Mouse (Mus musculus) CH12.LX (cell line): Measurements from ENCODE around the gene Omg.

Experiments
- CHD2 ChIP-seq: IDR thresholded peaks from 2 replicates; pipeline ENCODE4 v1.6.1; 2011; ENCODE audit warnings: low read length, improper control_type of control experiment
- CTCF ChIP-seq, 2 experiments: IDR thresholded peaks in 1 of 2; conservative IDR thresholded peaks in 1 of 2; 2 replicates each; pipeline ENCODE4 v1.5.1; 2011 to 2012; ENCODE audit warnings: low read depth in 2 of 2, low read length in 2 of 2, improper control_type of control experiment in 1 of 2, inconsistent platforms in 1 of 2, mild to moderate bottlenecking in 1 of 2, moderate library complexity in 1 of 2
- HCFC1 ChIP-seq: IDR thresholded peaks from 2 replicates; pipeline ENCODE4 v1.6.1; 2012; ENCODE audit warnings: low read depth, mild to moderate bottlenecking, inconsistent platforms, low read length, improper control_type of control experiment
- MAX ChIP-seq: IDR thresholded peaks from 2 replicates; pipeline ENCODE4 v1.6.1; 2011; ENCODE audit warnings: low read length, improper control_type of control experiment
- POLR2A ChIP-seq: IDR thresholded peaks from 2 replicates; pipeline ENCODE4 v1.6.1; 2011; ENCODE audit warnings: low read depth, mild to moderate bottlenecking, improper control_type of control experiment, low read length
- USF1 ChIP-seq: IDR thresholded peaks from 2 replicates; pipeline ENCODE4 v1.6.1; 2014; ENCODE audit warnings: low read depth, mild to moderate bottlenecking, inconsistent platforms, low read length, improper control_type of control experiment
- ZC3H11A ChIP-seq: IDR thresholded peaks from 2 replicates; pipeline ENCODE4 v1.6.1; 2012; ENCODE audit warnings: low read depth, mild to moderate bottlenecking, inconsistent platforms, low read length, improper control_type of control experiment

GRCm38 (mm10) chr11:79494976-79495800 is 8.7 kb downstream of the Omg start:
- no peak for TF ChIP-seq ZC3H11A
- TF ChIP-seq CTCF (conservative IDR thresholded peaks at IDR 0.05 in 1 of 2, IDR thresholded peaks at IDR 0.05 in 1 of 2; ENCODE audit: low read depth in 2 of 2, low read length in 2 of 2) = no peak
- TF ChIP-seq MAX = peak; percentile 68
- TF ChIP-seq POLR2A = no peak
- no peak; the same call in 1 of the 2 replicates for TF ChIP-seq HCFC1
- no peak for TF ChIP-seq USF1
- no peak for TF ChIP-seq CHD2
